Comparison of ENCODE assay signal across 8 mouse cellular contexts in the genomic region with DNA sequence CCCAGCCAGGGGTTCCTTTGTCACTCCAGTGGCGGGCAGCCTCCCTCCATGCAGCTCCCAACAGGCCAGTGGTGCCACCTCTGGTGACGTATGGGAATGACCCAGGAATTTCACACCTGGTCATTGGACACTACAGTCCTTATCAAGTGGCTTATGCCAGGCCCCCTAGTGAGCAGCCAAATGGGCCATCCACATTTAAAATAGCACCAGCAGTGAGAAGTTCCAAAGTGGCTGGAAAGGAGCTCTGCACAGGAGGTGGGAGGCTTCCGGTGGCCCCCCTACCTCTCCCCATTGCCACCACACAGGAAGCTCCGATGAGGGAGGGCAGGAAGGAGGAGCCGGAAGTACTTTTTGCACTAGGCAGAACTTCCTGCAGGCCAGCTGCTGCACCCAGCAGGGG.
DNase-seq lines count a peak whose midpoint lies in the region; ATAC-seq and TF ChIP-seq lines count a peak whose summit lies in the region.

No protein-coding gene starts in this region.

- peaks cover 26% of the 10 kb centered on the region for H3K4me1 ChIP-seq in lung, embryonic 15.5 days
- H3K4me1 ChIP-seq in lung, adult 2 months (ENCODE audit: control insufficient read depth, insufficient read depth, low read length), result no peaks in the 10 kb centered on the region
- H3K4me1 ChIP-seq in midbrain, embryonic 15.5 days, result no peaks in the 10 kb centered on the region

- peak overlapping the region; percentile 77 for H3K27ac ChIP-seq in lung, embryonic 15.5 days
- no peak overlapping the region for H3K27ac ChIP-seq in midbrain, embryonic 15.5 days

- H3K36me3 ChIP-seq in lung, embryonic 15.5 days, result peaks cover 4% of the 10 kb centered on the region; the same call in 1 of the 2 replicates
- H3K36me3 ChIP-seq in midbrain, embryonic 15.5 days (replicated peaks), result no peaks in the 10 kb centered on the region

- no peak overlapping the region for H3K4me3 ChIP-seq in lung, embryonic 15.5 days
- no peak overlapping the region for H3K4me3 ChIP-seq in lung, adult 2 months (replicated peaks; ENCODE audit: extremely low read depth, low read depth, low read length)
- no peak overlapping the region for H3K4me3 ChIP-seq in midbrain, embryonic 15.5 days

- no peak overlapping the region for H3K4me2 ChIP-seq in lung, embryonic 15.5 days
- no peak overlapping the region for H3K4me2 ChIP-seq in midbrain, embryonic 15.5 days

- WGBS in lung, embryonic 15.5 days, result 27% methylated on average over 5 of the region's 5 CpGs
- WGBS in lung, adult 2 months, result 22% methylated on average over 5 of the region's 5 CpGs
- 43% methylated on average over 5 of the region's 5 CpGs for WGBS in midbrain, embryonic 15.5 days

- intact Hi-C loops in heart, postnatal 10 days (cut with DNase I), result no loop called here
- intact Hi-C loops in left cerebral cortex, postnatal 4 days (cut with DNase I), result no loop called here

- no peak for TF ChIP-seq CTCF in lung, adult 2 months (IDR thresholded peaks at IDR 0.05; ENCODE audit: insufficient read depth, low read length)

- no peak for TF ChIP-seq POLR2A in lung, adult 2 months (IDR thresholded peaks at IDR 0.05; ENCODE audit: borderline replicate concordance, extremely low read depth, low read depth, low read length)

- H3K9me3 ChIP-seq in lung, embryonic 15.5 days, result no peaks in the 10 kb centered on the region
- no peaks in the 10 kb centered on the region for H3K9me3 ChIP-seq in midbrain, embryonic 15.5 days

- DNase-seq in lung, adult 2 months, result no peak
- peak; percentile 58 for DNase-seq in embryo, embryonic 10.5 days (ENCODE audit: low spot score)
- peak; percentile 76 to 79 for DNase-seq in heart, postnatal 10 days
- no peak for DNase-seq in left cerebral cortex, postnatal 4 days
- no peak for DNase-seq in frontal cortex, postnatal 36 days (ENCODE audit: low spot score in 2 of 2)

- H3K27me3 ChIP-seq in lung, embryonic 15.5 days, result no peaks in the 10 kb centered on the region
- H3K27me3 ChIP-seq in midbrain, embryonic 15.5 days (replicated peaks), result no peaks in the 10 kb centered on the region

- H3K9ac ChIP-seq in lung, embryonic 15.5 days, result no peak overlapping the region
- no peak overlapping the region for H3K9ac ChIP-seq in midbrain, embryonic 15.5 days

- no peak for ATAC-seq in lung, embryonic 15.5 days (ENCODE audit: borderline replicate concordance, extremely low read depth, low FRiP score, low TSS enrichment)
- peak; percentile 40; the same call in 1 of the 2 replicates for ATAC-seq in megakaryocyte, adult 5-6 weeks (ENCODE audit: poor library complexity, severe bottlenecking)
- ATAC-seq in midbrain, embryonic 15.5 days (replicated peaks), result no peak

Comparison
In these comparisons a context has a peak if more than half of its experiments do, and no peak if none do; other contexts are left out.
1. DNase-seq: peak in embryo, embryonic 10.5 days (single experiment) and heart, postnatal 10 days (2 of 2); none in lung, adult 2 months (single experiment), left cerebral cortex, postnatal 4 days (single experiment) and frontal cortex, postnatal 36 days (0 of 2).